Mouse (Mus musculus) bone marrow macrophage, adult 2 months (primary cell): ENCODE measurements around the gene Cacnb2. TPM values are rescaled to one million over a fixed set of nuclear protein-coding genes. Genes with fewer than 3 reads are reported as not detected.
A peak's percentile ranks its signal among the peaks of the same experiment; 100 is the strongest.

Experiments used
- H3K27ac ChIP-seq: 2 replicates; pipeline ENCODE4 v1.5.1; 2012; ENCODE audit warnings: low read depth, low read length; ENCODE audit not compliant: insufficient read depth
- H3K4me1 ChIP-seq: 2 replicates; pipeline ENCODE4 v1.6.1; 2012; ENCODE audit warnings: low read length; ENCODE audit not compliant: control insufficient read depth, insufficient read depth
- H3K4me3 ChIP-seq: 2 replicates; pipeline ENCODE4 v1.5.1; 2012; ENCODE audit warnings: mild to moderate bottlenecking, low read length, moderate library complexity; ENCODE audit not compliant: insufficient read depth
- CTCF ChIP-seq: IDR thresholded peaks from 2 replicates; pipeline ENCODE4 v1.5.1; 2012; ENCODE audit warnings: low read depth, mild to moderate bottlenecking, low read length, moderate library complexity
- POLR2A ChIP-seq: IDR thresholded peaks from 2 replicates; pipeline ENCODE4 v1.6.1; 2012; ENCODE audit warnings: mild to moderate bottlenecking, low read depth, low read length, borderline replicate concordance
- polyA plus RNA-seq: library from polyadenylated mRNA; stranded (reverse); fragments of >200 nt; gene quantifications from 2 replicates; pipeline ENCODE4 v1.2.4, GENCODE M21; 2012; ENCODE audit not compliant: missing spikeins, insufficient read depth, insufficient read length

The Cacnb2 gene
- polyA plus RNA-seq: 0.23 TPM in 1 of 2 replicates, not detected in the other

DNA sequence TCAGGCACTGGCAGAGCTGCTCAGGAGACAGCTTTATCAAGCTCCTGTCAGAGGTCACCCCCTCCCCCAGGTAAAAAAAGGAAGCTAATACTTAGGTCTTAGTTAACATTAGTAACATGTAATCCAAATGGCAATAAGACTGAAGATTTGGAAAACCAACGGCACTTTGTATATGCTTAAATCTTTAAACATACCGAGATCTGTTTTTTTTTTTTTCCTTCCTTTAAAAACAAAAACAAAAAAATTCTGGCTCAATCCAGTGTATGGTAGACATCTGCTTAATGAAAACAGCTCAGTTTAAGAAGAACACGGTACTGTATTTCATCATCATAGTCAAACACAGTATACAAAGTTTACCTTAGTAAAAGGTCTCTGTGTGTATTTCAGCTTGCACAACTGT lies at the start of gene Cacnb2:
Gene Cacnb2 (plus strand): TSS at position 301 of the 400 bp plus-strand sequence.
- Histone ChIP-seq H3K4me3 (peak within 1 kb of the TSS; percentile 67), H3K27ac (no peak within 1 kb of the TSS), H3K4me1 (no peaks in the 10 kb centered on the region)
- no peak for TF ChIP-seq POLR2A
- TF ChIP-seq CTCF: no peak

DNA sequence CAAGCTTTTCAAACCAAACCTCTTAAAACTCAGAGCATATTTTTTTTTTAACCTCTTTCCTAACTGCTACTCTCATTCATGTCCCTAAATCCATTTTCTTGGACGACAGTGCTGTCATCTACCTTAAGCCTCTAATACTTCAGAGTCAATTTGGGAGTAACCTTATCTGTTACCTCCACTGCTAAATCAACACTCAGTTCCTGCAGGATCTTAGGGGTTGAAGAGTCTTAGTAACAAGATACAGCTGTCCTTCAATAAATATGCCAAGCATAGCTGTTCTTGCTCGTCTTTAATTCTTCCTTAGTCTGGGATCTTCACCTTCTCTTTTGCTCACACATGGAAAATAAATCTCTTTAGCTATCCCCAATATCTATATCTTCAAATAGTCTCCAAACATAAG lies 34.9 kb upstream of the Cacnb2 start:
- TF ChIP-seq CTCF (no peak), POLR2A (no peak)
- Histone ChIP-seq H3K27ac (no peak overlapping the region), H3K4me1 (no peaks in the 10 kb centered on the region), H3K4me3 (no peak overlapping the region)

DNA sequence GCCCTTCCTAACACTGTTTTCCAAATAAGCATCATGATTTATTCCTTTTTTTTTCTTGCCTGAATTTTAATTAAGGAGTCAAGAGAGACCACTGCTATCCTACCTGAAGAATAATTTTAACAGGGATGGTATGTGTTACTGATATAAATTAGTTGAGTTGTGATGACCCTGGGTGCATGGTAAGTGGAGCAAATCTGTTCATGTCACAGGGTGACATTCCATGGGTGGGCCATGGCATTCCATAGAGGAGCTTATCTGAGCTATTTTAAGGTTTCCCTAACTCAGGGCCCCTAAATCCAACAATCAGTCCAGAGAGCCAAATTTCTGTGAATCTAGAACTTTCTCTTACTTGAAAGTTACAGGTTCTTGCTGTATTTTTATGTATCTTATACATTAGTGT lies 31.6 kb upstream of the Cacnb2 start:
- H3K4me1 ChIP-seq: no peaks in the 10 kb centered on the region
- no peak overlapping the region for H3K27ac ChIP-seq
- TF ChIP-seq CTCF: no peak
- TF ChIP-seq POLR2A: no peak
- H3K4me3 ChIP-seq: no peak overlapping the region

DNA sequence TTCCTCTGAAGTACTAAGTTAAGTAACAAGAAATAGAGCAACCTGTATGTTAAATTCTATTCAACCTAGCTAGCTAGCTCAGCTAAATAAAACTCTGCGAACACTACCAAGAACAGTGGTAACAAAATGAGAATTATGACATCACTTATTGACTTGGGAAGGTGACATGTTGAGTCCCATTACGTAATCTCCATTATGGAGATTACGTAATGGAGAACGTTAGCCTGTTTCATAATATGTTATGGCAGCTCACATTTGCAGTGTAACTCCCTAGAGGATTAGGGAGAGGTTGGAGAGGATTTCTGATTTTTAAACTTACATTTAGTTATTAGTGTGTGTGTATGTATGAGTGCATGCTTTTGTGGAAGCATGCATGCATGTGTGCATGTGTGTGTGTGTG lies 13.3 kb upstream of the Cacnb2 start:
- Histone ChIP-seq H3K4me1 (no peaks in the 10 kb centered on the region), H3K27ac (no peak overlapping the region), H3K4me3 (no peak overlapping the region)
- TF ChIP-seq CTCF (no peak), POLR2A (no peak)

DNA sequence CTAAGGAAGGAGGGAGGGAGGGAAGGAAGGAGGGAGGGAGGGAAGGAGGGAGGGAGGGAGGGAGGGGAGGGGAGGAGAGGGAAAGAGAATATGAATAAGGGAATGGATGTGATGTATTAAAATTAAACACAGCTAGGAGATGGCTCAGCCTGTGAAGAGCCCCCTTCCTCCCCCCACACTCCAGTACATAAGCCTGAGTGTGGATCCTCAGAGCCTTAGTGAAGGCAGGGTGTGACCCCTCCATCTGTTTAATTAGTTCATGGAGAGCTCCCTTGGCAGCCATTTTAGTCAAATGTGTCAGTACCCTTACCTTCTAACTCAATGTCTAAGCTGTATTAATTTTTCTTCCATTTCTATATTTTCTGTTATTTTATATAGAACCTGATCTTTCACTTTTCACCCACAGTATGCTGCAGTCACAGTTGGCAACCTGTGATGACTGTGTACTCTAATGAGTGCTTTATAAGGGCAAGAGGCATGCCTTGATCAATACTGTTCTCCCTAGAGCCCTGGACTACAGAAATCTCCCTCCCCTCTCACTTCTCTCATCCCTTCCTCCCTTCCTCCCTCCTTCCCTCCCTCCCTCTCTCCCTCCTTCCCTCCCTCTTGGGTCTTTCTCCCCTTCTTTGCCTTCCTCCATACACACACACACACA lies 4.9 kb upstream of the Cacnb2 start:
- no peak for TF ChIP-seq CTCF
- no peak for TF ChIP-seq POLR2A
- H3K4me3 ChIP-seq: no peak overlapping the region
- no peaks in the 10 kb centered on the region for H3K4me1 ChIP-seq

DNA sequence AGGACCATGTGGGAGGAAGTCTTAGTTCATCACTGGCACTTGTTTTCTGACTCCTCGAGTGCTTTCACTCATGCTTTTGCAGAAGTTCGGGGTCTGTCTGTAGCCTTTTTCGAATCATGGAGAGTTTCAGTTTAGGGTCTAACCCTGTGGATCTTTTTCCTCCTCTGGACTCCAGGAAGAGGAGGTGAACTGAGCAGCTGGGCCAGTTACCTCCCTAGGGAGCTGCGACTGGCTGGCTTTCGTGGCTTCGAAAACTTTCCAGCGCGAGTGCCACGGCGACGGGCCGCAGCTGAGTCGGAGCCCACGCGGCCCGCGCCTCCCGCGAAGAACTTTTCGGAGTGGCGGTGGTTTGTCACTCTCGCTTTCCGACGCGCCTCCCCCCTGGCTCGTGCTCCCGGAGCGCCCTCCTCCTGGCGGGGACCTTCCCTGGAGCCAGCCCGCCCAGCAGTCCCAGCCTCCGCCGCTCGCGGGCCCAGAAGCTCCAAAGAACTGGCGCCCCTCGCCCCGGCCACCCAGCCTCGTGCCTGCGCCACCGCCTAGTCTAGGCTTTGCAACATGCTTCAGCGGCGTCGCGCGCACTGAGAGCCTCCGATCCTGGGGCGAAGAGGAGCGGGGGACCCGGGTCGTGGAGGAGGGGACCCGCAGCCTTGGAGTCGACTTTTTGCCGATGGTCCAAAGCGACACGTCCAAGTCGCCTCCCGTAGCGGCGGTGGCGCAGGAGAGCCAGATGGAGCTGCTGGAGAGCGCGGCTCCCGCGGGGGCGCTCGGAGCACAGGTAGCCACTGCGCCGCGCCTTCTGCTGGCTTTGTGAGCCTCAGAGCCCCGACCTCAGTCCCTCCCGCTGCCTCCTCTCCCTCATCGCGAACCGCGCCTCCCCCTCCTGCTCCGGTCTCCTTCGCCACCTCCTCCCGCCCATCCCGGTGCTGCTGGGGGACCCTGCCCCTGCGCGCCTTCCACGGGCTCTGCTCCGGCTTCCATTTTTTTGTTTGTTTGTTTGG lies 1.2 kb downstream of the Cacnb2 start:
- no peak overlapping the region for H3K27ac ChIP-seq
- TF ChIP-seq CTCF: no peak
- TF ChIP-seq POLR2A: no peak
- H3K4me1 ChIP-seq: no peaks in the 10 kb centered on the region
- peak overlapping the region; percentile 67 for H3K4me3 ChIP-seq

More for the DNA sequence above, 4.9 kb upstream of the Cacnb2 start:
- H3K27ac ChIP-seq: no peak overlapping the region

DNA sequence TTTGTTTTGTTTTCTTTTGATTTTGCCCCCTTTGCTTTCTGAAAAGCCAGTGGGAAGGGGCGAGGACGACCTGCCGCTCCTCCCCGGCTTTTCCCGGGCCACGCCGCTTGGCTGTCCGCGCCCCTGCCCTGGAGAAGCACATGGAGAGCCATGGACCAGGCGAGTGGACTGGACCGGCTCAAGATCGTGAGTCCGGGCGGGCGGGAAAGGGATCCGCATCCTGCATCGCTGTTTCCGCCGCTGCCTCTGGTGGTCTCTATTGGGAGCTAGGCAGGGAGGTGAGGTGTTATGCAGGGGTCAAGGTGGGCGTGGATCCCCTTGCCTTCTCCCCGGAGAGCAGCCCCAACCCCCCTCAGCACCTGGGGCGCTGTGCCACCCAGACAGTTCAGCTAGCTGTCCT lies 1.9 kb downstream of the Cacnb2 start:
- H3K4me1 ChIP-seq: no peaks in the 10 kb centered on the region
- no peak overlapping the region for H3K27ac ChIP-seq
- TF ChIP-seq POLR2A (no peak), CTCF (no peak)
- H3K4me3 ChIP-seq: peak overlapping the region; percentile 67

DNA sequence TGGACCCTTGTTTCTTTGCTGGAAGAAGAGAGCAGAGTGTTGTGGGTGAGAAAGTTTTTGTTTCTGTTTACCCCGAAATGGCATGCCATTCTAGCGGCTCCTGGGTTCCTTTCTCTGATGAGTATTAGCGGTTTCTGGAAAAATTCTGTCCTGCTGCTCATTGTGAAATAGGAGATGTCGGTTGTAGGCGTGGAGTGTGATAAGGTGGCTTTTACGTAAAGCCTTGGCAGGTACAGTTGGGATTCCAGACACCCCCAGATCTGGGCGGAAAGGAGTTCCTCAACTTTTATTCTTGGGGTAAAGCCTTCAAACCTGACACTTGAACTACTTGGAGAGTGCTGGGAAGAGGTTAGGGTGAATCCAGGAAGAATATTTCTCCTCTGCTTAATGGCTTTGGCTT lies 2.3 kb downstream of the Cacnb2 start:
- H3K4me1 ChIP-seq: no peaks in the 10 kb centered on the region
- no peak overlapping the region for H3K27ac ChIP-seq
- peak overlapping the region; percentile 67 for H3K4me3 ChIP-seq
- no peak for TF ChIP-seq CTCF
- no peak for TF ChIP-seq POLR2A

DNA sequence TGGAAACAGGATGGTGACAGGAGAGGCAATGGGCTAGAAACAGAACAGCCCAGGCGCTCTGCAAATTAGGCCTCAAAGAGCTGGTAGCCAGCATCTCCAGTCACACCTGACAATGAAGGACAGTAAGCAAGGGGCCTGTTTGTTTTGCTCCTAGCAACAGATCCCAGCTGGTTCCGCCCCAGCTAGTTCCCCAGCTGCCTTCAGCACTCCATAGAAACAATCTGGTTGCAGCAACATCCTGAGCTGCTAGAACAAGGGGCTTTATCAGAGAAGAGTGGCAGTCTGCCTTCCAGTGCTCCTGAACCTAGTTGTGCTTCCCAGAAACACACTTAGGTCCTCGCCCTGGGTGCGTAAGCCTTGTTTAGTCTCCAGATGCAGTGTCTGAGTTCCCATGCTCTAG lies 5.7 kb downstream of the Cacnb2 start:
- Histone ChIP-seq H3K4me1 (no peaks in the 10 kb centered on the region), H3K4me3 (no peak overlapping the region), H3K27ac (no peak overlapping the region)
- no peak for TF ChIP-seq POLR2A
- TF ChIP-seq CTCF: no peak

DNA sequence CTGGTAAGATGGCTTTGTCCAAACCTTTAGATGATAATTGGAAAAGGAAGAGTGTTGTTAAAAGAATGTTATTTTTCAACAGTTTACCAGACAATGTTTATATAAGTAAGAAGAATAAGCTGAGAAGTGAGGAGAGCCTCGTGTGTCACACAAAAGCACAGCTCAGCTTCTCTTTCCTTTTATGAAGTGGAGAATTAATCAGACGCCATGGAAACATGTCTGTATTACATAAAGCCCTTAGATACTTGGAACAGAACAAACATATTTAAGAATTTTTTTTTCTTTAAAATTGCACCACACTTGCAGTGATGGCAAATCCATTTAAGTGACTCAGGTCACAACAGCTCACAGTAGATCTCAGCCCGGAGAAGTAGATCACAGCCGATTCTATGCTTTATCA lies 9.8 kb downstream of the Cacnb2 start:
- H3K4me1 ChIP-seq: no peaks in the 10 kb centered on the region
- H3K27ac ChIP-seq: no peak overlapping the region
- TF ChIP-seq CTCF (no peak), POLR2A (no peak)
- no peak overlapping the region for H3K4me3 ChIP-seq
